Mouse (Mus musculus) liver, embryonic 14.5 days (tissue): ENCODE measurements around the gene Tcf25. TPM values are rescaled to one million over a fixed set of nuclear protein-coding genes. Genes with fewer than 3 reads are reported as not detected.

Source experiments
- ATAC-seq: fragments of 200-750 bp; cut with Nextera tagmentation; 2 replicates; pipeline ENCODE4 v1.8.0; 2017; ENCODE audit warnings: moderate number of reproducible peaks, mild to moderate bottlenecking, moderate library complexity; ENCODE audit not compliant: insufficient read depth
- DNase-seq, 3 experiments: peaks; one replicate each; pipeline ENCODE4 v3.0.0-alpha.2; 2012 to 2013; ENCODE audit warnings: low read depth in 3 of 3, low spot score in 3 of 3
- H3K27ac ChIP-seq: fragments of 300-500 bp; sonication (generic); 2 replicates; pipeline ENCODE4 v1.5.1; 2014; ENCODE audit warnings: moderate library complexity, mild to moderate bottlenecking, control low read depth, inconsistent platforms
- H3K27me3 ChIP-seq: fragments of 300-500 bp; sonication (generic); 2 replicates; pipeline ENCODE4 v1.6.1; 2014; ENCODE audit warnings: mild to moderate bottlenecking, low read length, moderate library complexity; ENCODE audit not compliant: control insufficient read depth, insufficient read depth
- H3K36me3 ChIP-seq: fragments of 300-500 bp; sonication (generic); replicated peaks from 2 replicates; pipeline ENCODE4 v1.6.1; 2014; ENCODE audit warnings: low read depth; ENCODE audit not compliant: control insufficient read depth, insufficient read depth
- H3K4me1 ChIP-seq, 2 experiments: fragments of 200-500 bp in 1 of 2; fragments of 300-500 bp in 1 of 2; sonication (generic) in 1 of 2; replicated peaks; 2 replicates each; pipeline ENCODE4 v1.6.1; 2012 to 2014; ENCODE audit warnings: antibody characterized with exemption in 1 of 2, inconsistent platforms in 1 of 2, low read length in 1 of 2; ENCODE audit not compliant: control insufficient read depth in 2 of 2, insufficient read depth in 2 of 2
- H3K4me2 ChIP-seq: fragments of 300-500 bp; sonication (generic); 2 replicates; pipeline ENCODE4 v1.6.1; 2014; ENCODE audit warnings: low read depth, mild to moderate bottlenecking, control low read depth, moderate library complexity
- H3K4me3 ChIP-seq, 2 experiments: fragments of 200-500 bp in 1 of 2; fragments of 300-500 bp in 1 of 2; sonication (generic) in 1 of 2; 2 replicates each; pipeline ENCODE4 v1.5.1; 2012 to 2014; ENCODE audit warnings: low read depth in 2 of 2, low read length in 2 of 2, mild to moderate bottlenecking in 2 of 2, control low read depth in 1 of 2, inconsistent platforms in 1 of 2, moderate library complexity in 1 of 2; ENCODE audit not compliant: insufficient read depth in 1 of 2
- H3K9ac ChIP-seq: fragments of 300-500 bp; sonication (generic); replicated peaks from 2 replicates; pipeline ENCODE4 v1.6.1; 2014; ENCODE audit warnings: mild to moderate bottlenecking, control low read depth, moderate library complexity
- H3K9me3 ChIP-seq: fragments of 300-500 bp; sonication (generic); 2 replicates; pipeline ENCODE4 v1.6.1; 2016; ENCODE audit warnings: low read length, mixed read lengths; ENCODE audit not compliant: control insufficient read depth
- CTCF ChIP-seq: IDR thresholded peaks from 2 replicates; pipeline ENCODE4 v1.5.1; 2016; ENCODE audit warnings: antibody characterized with exemption, low read depth, control low read depth
- EP300 ChIP-seq: IDR thresholded peaks from 2 replicates; pipeline ENCODE4 v1.6.1; 2016; ENCODE audit warnings: antibody characterized with exemption, low read depth
- WGBS: fragments of 180-500 bp; shearing (Covaris S2); extraction: QIAGEN DNeasy Blood & Tissue Kit; methylation state at CpG from one replicate; pipeline ENCODE4 v1.1.7; 2014; ENCODE audit not compliant: insufficient replicate concordance; 5-methylcytosine and 5-hydroxymethylcytosine counted together
- polyA plus RNA-seq, 2 experiments: library from polyadenylated mRNA; depleted of rRNA in 1 of 2; stranded (reverse) in 1 of 2; unstranded in 1 of 2; fragments of >200 nt; fragmentation: Nextera tagmentation in 1 of 2; extraction: Ambion mirVana in 1 of 2; gene quantifications; 2 replicates each; pipeline versions ENCODE4 v1.2.1 to v1.2.3; 2012 to 2014

The Tcf25 gene
- polyA plus RNA-seq, 2 experiments: 45.6 to 53.1 TPM

DNA sequence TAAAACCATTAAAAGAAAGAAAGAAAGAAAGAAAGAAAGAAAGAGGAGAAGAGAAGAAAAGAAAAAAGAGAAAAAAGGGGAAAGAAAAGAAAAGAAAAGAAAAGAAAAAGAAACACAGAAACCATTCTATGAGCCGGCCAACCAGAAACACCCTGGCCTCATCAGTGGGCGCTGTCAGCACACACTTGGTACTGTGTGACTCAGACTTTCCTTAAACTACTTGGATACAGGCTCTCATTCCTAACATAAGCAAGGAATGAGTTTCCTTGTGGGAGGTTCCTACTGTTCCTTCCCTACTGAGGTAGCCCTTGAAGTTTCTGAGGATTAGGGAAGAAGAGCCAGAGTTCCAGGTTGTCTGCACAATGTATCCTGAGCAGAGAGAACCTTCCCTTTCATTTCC lies 42.3 kb upstream of the Tcf25 start:
- peaks cover 15 to 34% of the 10 kb centered on the region in 2 experiments; a peak in 3 of 4 replicates for H3K4me1 ChIP-seq
- no peak overlapping the region for H3K27ac ChIP-seq
- no peak overlapping the region for H3K9ac ChIP-seq
- H3K27me3 ChIP-seq: no peaks in the 10 kb centered on the region
- TF ChIP-seq CTCF (no peak), EP300 (no peak)
- ATAC-seq (no peak), DNase-seq (no peak)
- H3K4me2 ChIP-seq: peak overlapping the region; percentile 76
- WGBS: 53% methylated on average over 2 of the region's 2 CpGs
- no peak overlapping the region for H3K4me3 ChIP-seq
- no peaks in the 10 kb centered on the region for H3K36me3 ChIP-seq
- H3K9me3 ChIP-seq: no peaks in the 10 kb centered on the region

- peaks cover 15 to 34% of the 10 kb centered on the region in 2 experiments; a peak in 3 of 4 replicates for H3K4me1 ChIP-seq
- peak overlapping the region; percentile 63 for H3K27ac ChIP-seq
- peak overlapping the region; percentile 18; the same call in 1 of the 2 replicates for H3K9ac ChIP-seq
- H3K4me3 ChIP-seq: peak overlapping the region; percentile 51 to 70; a peak in 3 of 4 replicates
- H3K4me2 ChIP-seq: peak overlapping the region; percentile 76
- TF ChIP-seq CTCF (no peak), EP300 (peak; percentile 77)
- H3K27me3 ChIP-seq: no peaks in the 10 kb centered on the region
- no peaks in the 10 kb centered on the region for H3K9me3 ChIP-seq
- H3K36me3 ChIP-seq: no peaks in the 10 kb centered on the region
- 10% methylated on average over 8 of the region's 8 CpGs for WGBS
- DNase-seq: no peak
- ATAC-seq: peak; percentile 50; the same call in 1 of the 2 replicates
Measured at GRCm38 (mm10) chr8:123331810-123332209, 41.7 kb upstream of the Tcf25 start.

- Histone ChIP-seq H3K9me3 (no peaks in the 10 kb centered on the region), H3K27ac (peak within 1 kb of the TSS; percentile 63), H3K9ac (peak within 1 kb of the TSS; percentile 43), H3K4me2 (peak within 1 kb of the TSS; percentile 76), H3K27me3 (no peaks in the 10 kb centered on the region), H3K4me3 (peak within 1 kb of the TSS; percentile 51 to 70), H3K4me1 (peaks cover 15 to 31% of the 10 kb centered on the region in 2 experiments; a peak in 3 of 4 replicates), H3K36me3 (no peaks in the 10 kb centered on the region)
- WGBS: under 1% methylated on average over 85 of the region's 85 CpGs
- no peak for TF ChIP-seq EP300
- no peak for TF ChIP-seq CTCF
- DNase-seq (peak; percentile 54 to 78 (median 69)), ATAC-seq (peak; percentile 85)
Measured at GRCm38 (mm10) chr8:123332262-123333090, 41.1 kb upstream of the Tcf25 start, which contains the start of gene Spire2. TSS of gene Spire2 (plus strand) at chr8:123332713.

DNA sequence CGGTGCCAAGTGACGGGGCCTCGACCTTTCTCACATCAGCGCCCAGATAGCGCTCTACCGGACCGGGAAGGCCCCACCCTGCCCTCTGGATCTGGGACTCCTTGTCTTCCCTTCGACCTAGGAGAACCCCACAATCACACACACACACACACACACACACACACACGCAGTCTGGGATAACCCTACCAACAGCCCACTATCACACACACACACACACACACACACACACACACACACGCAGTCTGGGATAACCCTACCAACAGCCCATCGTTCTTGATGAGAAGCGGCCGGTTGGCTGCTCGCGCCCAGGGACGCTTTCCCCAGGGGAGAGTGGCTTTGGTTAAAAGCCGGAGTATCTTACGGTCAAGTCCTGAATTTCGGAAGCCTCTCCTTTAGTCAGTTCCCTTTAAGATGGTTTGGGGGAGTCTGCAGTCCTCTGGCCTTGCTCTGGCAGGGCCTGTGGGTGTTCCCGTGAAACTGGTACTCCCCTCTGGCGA lies 40.4 kb upstream of the Tcf25 start:
- no peak; the same call in 1 of the 2 replicates for ATAC-seq
- DNase-seq: no peak
- WGBS: 13% methylated on average over 17 of the region's 21 CpGs
- H3K27me3 ChIP-seq: no peaks in the 10 kb centered on the region
- H3K4me1 ChIP-seq: peaks cover 15 to 29% of the 10 kb centered on the region in 2 experiments; a peak in 3 of 4 replicates
- no peaks in the 10 kb centered on the region for H3K36me3 ChIP-seq
- TF ChIP-seq CTCF (no peak), EP300 (no peak)
- H3K27ac ChIP-seq: no peak overlapping the region
- H3K4me2 ChIP-seq: peak overlapping the region; percentile 76
- H3K9me3 ChIP-seq: no peaks in the 10 kb centered on the region
- H3K4me3 ChIP-seq: peak overlapping the region; percentile 51 to 70
- H3K9ac ChIP-seq: no peak overlapping the region; the same call in 1 of the 2 replicates

DNA sequence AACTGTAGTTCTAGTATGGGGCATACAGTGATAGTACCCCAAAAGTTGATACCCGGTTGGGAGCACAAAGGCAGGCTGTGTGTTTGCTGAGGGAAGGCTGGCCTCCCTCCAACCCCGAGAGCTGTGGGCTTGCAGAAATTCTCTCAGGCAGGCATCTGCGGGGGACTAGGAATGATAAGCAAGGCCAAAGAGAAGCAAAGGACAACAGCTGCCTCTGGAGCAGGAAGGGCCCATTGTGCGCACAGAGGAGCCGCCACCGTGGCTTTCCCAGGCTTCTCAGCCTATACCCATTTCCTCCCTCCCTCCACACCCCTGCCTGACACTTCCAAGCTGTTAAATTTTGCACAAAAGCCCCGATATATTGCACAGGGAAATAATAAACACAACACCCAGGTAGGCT lies 39.7 kb upstream of the Tcf25 start:
- DNase-seq: no peak
- Histone ChIP-seq H3K27me3 (no peaks in the 10 kb centered on the region), H3K27ac (no peak overlapping the region), H3K36me3 (no peaks in the 10 kb centered on the region), H3K9me3 (no peaks in the 10 kb centered on the region), H3K9ac (no peak overlapping the region), H3K4me2 (peak overlapping the region; percentile 76), H3K4me3 (peak overlapping the region in 1 of 2 experiments; percentile 16; a peak in 2 of 4 replicates), H3K4me1 (peaks cover 15 to 29% of the 10 kb centered on the region in 2 experiments; a peak in 3 of 4 replicates)
- no peak for ATAC-seq
- TF ChIP-seq EP300 (no peak), CTCF (no peak)
- WGBS: 12% methylated on average over 7 of the region's 7 CpGs
